In the genomic region with DNA sequence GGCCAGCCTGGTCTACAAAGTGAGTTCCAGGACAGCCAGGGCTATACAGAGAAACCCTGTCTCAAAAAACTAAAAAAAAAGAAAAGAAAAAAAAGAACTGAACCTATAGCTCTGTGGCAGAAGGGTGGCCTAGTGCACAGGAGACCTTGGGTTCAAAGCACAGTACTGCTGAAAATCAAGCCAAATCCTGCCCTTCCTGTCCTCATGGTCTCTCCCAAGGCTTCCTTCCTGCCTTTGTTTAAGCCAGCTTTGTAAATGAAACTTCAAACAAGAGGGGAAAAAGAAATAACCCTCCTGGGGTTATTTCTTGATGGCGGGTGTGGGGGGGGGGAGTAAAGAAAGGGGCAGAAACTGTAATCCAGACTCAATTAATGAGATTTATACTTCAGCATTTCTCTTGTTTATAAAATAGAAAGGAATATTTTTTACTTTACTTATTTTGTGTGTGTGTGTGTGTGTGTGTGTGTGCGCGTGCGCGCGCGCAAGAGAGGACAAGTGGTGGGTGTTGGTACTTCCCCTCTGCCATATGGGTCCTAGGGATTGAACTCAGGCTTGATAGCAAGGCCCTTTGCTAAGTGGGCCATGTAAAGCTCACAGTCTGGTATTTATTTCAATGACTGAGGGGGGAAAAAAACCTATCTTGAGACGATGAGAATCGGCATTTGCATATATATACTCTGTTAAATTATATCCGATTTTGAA, we compare ENCODE assay signal across 9 mouse cellular contexts. TPM values are rescaled to one million over a fixed set of nuclear protein-coding genes. Genes with fewer than 3 reads are reported as not detected.
DNase-seq lines count a peak whose midpoint lies in the region; ATAC-seq and TF ChIP-seq lines count a peak whose summit lies in the region.
"Had no signal": no experiment of that assay in that cellular context is flagged by ENCODE, and none has a peak within 500 bp of the region (broad histone marks: within the 10 kb centered on the region; RNA-seq: fewer than 3 reads in every experiment).

No protein-coding gene starts in this region.

- H3K4me1 ChIP-seq in heart, postnatal 0 days (ENCODE audit: control insufficient read depth, insufficient read depth), result peaks cover 6% of the 10 kb centered on the region; the same call in 1 of the 2 replicates
- peaks cover 8% of the 10 kb centered on the region; the same call in 1 of the 2 replicates for H3K4me1 ChIP-seq in lung, embryonic 16.5 days (replicated peaks; ENCODE audit: control insufficient read depth, insufficient read depth, low read length)

- no peaks in the 10 kb centered on the region for H3K27me3 ChIP-seq in heart, postnatal 0 days (ENCODE audit: control insufficient read depth, insufficient read depth, low read length)
- H3K27me3 ChIP-seq in lung, embryonic 16.5 days (ENCODE audit: control insufficient read depth, insufficient read depth, low read depth, low read length), result no peaks in the 10 kb centered on the region

- H3K36me3 ChIP-seq in heart, postnatal 0 days (replicated peaks; ENCODE audit: control insufficient read depth, insufficient read depth, low read length), result 0 out of 2 replicates have a peak, but pooled peaks cover 4% of the 10 kb centered on the region
- no peaks in the 10 kb centered on the region for H3K36me3 ChIP-seq in lung, embryonic 16.5 days (ENCODE audit: control insufficient read depth, insufficient read depth, low read length)

- peak overlapping the region; percentile 92; the same call in 1 of the 2 replicates for H3K4me2 ChIP-seq in heart, postnatal 0 days (ENCODE audit: low read depth, low read length)
- peak overlapping the region; percentile 90 for H3K4me2 ChIP-seq in lung, embryonic 16.5 days (ENCODE audit: low read depth, low read length)

- peak overlapping the region; percentile 100 for H3K27ac ChIP-seq in heart, postnatal 0 days (ENCODE audit: low read depth)
- H3K27ac ChIP-seq in lung, embryonic 16.5 days (ENCODE audit: low read length), result peak overlapping the region; percentile 95

- no peak for TF ChIP-seq CTCF in heart, postnatal 0 days (IDR thresholded peaks at IDR 0.05; ENCODE audit: low read depth)

- H3K9me3 ChIP-seq in heart, postnatal 0 days (replicated peaks; ENCODE audit: control insufficient read depth, low read length), result no peaks in the 10 kb centered on the region
- no peaks in the 10 kb centered on the region for H3K9me3 ChIP-seq in lung, embryonic 16.5 days (ENCODE audit: control insufficient read depth, low read length)

- no peak for TF ChIP-seq EP300 in heart, postnatal 0 days (IDR thresholded peaks at IDR 0.05; ENCODE audit: low read depth)

- 82% methylated on average over 10 of the region's 10 CpGs for WGBS in heart, postnatal 0 days
- WGBS in lung, embryonic 16.5 days, result 80% methylated on average over 10 of the region's 10 CpGs

- ATAC-seq in CD4-positive, CD25-positive, alpha-beta regulatory T cell, adult 4 months, result no peak
- no peak for ATAC-seq in heart, postnatal 0 days (ENCODE audit: insufficient read depth, low read depth)
- no peak for ATAC-seq in lung, embryonic 16.5 days (ENCODE audit: low read depth)

- DNase-seq in CD4-positive, CD25-positive, alpha-beta regulatory T cell, adult 2 months (ENCODE audit: low read depth, low spot score), result peak; percentile 18
- peak; percentile 15 to 43 for DNase-seq in lung, adult 18-20 months
- no peak for DNase-seq in lung, postnatal 14 days
- DNase-seq in heart, postnatal 0 days (ENCODE audit: low spot score), result peak; percentile 51
- no peak for DNase-seq in right cerebral cortex, adult 18-20 months
- no peak for DNase-seq in thymus, postnatal 36 days
- DNase-seq: adrenal gland, postnatal 14 days had no signal

- H3K4me3 ChIP-seq in heart, postnatal 0 days (ENCODE audit: low read depth, low read length), result peak overlapping the region; percentile 89; the same call in 1 of the 2 replicates
- H3K4me3 ChIP-seq in lung, embryonic 16.5 days (ENCODE audit: low read length), result peak overlapping the region; percentile 65; the same call in 1 of the 2 replicates

- H3K9ac ChIP-seq in heart, postnatal 0 days (replicated peaks; ENCODE audit: low read depth, low read length), result no peak overlapping the region
- H3K9ac ChIP-seq in lung, embryonic 16.5 days (ENCODE audit: low read length), result no peak overlapping the region

RNA-seq across cellular contexts. Expression of a gene that starts 1.4 kb away (rescaled TPM):
- polyA plus RNA-seq in CD4-positive, CD25-positive, alpha-beta regulatory T cell, adult 4 months (2017; shearing (Covaris generic)), result 1 to 10 TPM; 4.0 to 5.8 TPM
- total RNA-seq in heart, postnatal 0 days (2014; rRNA removed; ENCODE audit: low replicate concordance), result 23.6 and 24.7 TPM in 2 replicates
- 21.8 and 23.2 TPM in 2 replicates for polyA plus RNA-seq in heart, postnatal 0 days (2015; fragmentation: Nextera tagmentation; extraction: Ambion mirVana)
- polyA plus RNA-seq in lung, embryonic 16.5 days (2015; fragmentation: Nextera tagmentation; extraction: Ambion mirVana), result 9.6 and 12.3 TPM in 2 replicates

RNA-seq across cellular contexts. Expression of a gene that starts 24.9 kb away (rescaled TPM):
- 100 to 1,000 TPM; 204 to 227 TPM for polyA plus RNA-seq in CD4-positive, CD25-positive, alpha-beta regulatory T cell, adult 4 months (2017; shearing (Covaris generic))
- 123 and 125 TPM in 2 replicates for total RNA-seq in heart, postnatal 0 days (2014; rRNA removed; ENCODE audit: low replicate concordance)
- polyA plus RNA-seq in heart, postnatal 0 days (2015; fragmentation: Nextera tagmentation; extraction: Ambion mirVana), result 285 and 299 TPM in 2 replicates
- polyA plus RNA-seq in lung, embryonic 16.5 days (2015; fragmentation: Nextera tagmentation; extraction: Ambion mirVana), result 394 and 405 TPM in 2 replicates

Comparison
In these comparisons a context has a peak if more than half of its experiments do, and no peak if none do; other contexts are left out.
1. DNase-seq: peak in CD4-positive, CD25-positive, alpha-beta regulatory T cell, adult 2 months (single experiment), lung, adult 18-20 months (2 of 2) and heart, postnatal 0 days (single experiment); none in lung, postnatal 14 days (single experiment), right cerebral cortex, adult 18-20 months (single experiment) and thymus, postnatal 36 days (0 of 2).